Mouse (Mus musculus): ENCODE data around the gene Hdhd5. TPM values are rescaled to one million over a fixed set of nuclear protein-coding genes. Genes with fewer than 3 reads are reported as not detected.

The Hdhd5 gene
- polyA plus RNA-seq, 1 experiment: 10.5 TPM

GRCm38 (mm10) chr6:120463884-120464283 is 67.2 kb downstream of the Hdhd5 start:
- H3K27ac ChIP-seq (replicated peaks; ENCODE audit: low read depth, low read length): peak overlapping the region; percentile 46; the same call in 1 of the 2 replicates
- peak overlapping the region; percentile 68 for H3K4me3 ChIP-seq (ENCODE audit: insufficient read depth, low read depth, low read length)
- peaks cover 3% of the 10 kb centered on the region; the same call in 1 of the 2 replicates for H3K4me1 ChIP-seq (ENCODE audit: control insufficient read depth, insufficient read depth, insufficient read length, low read length)

DNA sequence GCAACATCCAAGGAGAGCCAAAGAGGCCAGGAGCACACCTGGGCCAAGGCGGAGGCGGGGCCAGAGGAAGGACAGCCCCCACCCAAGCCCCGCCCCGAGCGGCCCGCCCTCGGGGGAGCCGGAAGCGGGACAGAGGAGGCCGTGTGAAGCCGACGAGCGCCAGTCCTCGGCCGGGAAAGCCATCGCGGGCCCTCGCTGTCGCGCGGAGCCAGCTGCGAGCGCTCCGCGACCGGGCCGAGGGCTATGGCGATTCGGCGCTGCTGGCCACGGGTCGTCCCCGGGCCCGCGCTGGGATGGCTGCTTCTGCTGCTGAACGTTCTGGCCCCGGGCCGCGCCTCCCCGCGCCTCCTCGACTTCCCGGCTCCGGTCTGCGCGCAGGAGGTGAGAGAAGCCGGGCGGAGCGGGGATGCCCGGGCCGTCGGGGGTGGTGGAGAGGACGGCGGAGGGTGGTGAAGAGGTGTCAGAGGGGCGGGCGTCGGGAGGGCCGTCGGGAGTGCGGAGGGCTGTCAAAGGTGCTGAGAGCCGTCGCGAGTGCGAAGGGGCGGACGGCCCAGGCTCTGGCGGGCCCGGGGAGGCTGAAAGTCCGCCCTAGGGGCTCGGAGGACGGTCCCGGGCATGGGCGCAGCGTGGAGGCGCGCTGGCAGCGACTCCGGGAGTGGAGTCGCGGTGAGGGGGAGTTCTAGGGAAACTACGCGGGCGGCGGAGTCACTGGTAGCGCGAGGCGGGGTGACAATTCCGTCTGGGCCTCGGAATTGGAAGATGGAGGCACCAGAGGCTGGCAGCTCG is 67.8 kb downstream of the Hdhd5 start, which contains the start of gene Il17ra:
TSS of gene Il17ra (plus strand) at position 162 of the 786 bp plus-strand sequence.
- Histone ChIP-seq H3K27ac (replicated peaks; ENCODE audit: low read depth, low read length) (peak within 1 kb of the TSS; percentile 46; the same call in 1 of the 2 replicates), H3K4me1 (ENCODE audit: control insufficient read depth, insufficient read depth, insufficient read length, low read length) (peaks cover 3% of the 10 kb centered on the region; the same call in 1 of the 2 replicates), H3K4me3 (ENCODE audit: insufficient read depth, low read depth, low read length) (peak within 1 kb of the TSS; percentile 68)

DNA sequence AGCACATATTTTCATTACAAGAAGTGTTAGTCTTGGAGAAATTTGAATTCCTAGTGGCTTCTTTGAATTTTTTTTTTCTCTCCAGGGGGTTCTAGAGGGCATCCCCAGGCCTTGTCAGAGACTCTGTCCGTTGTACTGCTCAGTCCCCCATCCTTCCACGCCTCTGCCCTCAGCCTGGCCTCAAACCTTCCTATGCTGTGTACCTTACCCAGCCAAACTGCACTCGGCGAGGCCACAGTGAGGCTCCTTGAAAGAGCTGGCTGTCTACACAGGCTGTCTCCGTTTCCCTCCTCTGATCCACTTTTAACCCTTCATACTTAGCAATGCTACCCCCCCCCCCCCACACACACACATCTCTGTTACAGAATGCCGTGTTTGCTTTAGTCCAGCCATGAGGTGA is 68.9 kb downstream of the Hdhd5 start:
- Histone ChIP-seq H3K4me1 (ENCODE audit: control insufficient read depth, insufficient read depth, insufficient read length, low read length) (peaks cover 3% of the 10 kb centered on the region; the same call in 1 of the 2 replicates), H3K27ac (replicated peaks; ENCODE audit: low read depth, low read length) (no peak overlapping the region), H3K4me3 (ENCODE audit: insufficient read depth, low read depth, low read length) (no peak overlapping the region)

DNA sequence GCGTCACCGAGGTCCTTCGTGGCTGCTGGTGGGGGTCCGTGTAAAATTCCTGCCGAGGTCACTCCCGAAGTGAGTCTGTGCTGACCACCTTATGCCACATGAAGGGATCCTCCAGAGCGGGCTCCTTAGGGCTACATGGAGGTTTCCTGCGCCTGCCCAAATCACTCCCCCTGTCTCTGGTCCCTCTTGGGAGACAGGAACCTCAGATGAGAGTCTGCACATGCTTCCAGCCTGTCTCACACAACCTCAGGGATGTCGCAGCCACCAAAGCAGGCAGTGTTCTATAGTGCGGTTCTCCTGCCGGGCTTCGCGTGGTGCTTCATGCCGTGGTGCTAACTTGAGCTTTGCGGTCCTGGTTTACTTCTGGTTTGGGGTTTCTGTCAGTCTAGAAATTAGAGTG is 69.9 kb downstream of the Hdhd5 start:
- no peak overlapping the region for H3K27ac ChIP-seq (replicated peaks; ENCODE audit: low read depth, low read length)
- no peak overlapping the region for H3K4me3 ChIP-seq (ENCODE audit: insufficient read depth, low read depth, low read length)
- H3K4me1 ChIP-seq (ENCODE audit: control insufficient read depth, insufficient read depth, insufficient read length, low read length): peaks cover 3% of the 10 kb centered on the region; the same call in 1 of the 2 replicates

Other genes with a start within 250 kb of the Hdhd5 start
- gene D330020A13Rik, start 237.0 kb downstream of the Hdhd5 start, polyA plus RNA-seq (2012; ENCODE audit: insufficient read depth, insufficient read length, missing spikeins): not detected in 2 replicates
- gene B4galnt3, start 236.8 kb downstream of the Hdhd5 start, polyA plus RNA-seq (2012; ENCODE audit: insufficient read depth, insufficient read length, missing spikeins): not detected in 2 replicates
- gene Kdm5a, start 167.2 kb downstream of the Hdhd5 start, polyA plus RNA-seq (2012; ENCODE audit: insufficient read depth, insufficient read length, missing spikeins): 19.2 and 26.5 TPM in 2 replicates
- 3.6 TPM in 2 replicates for gene Ccdc77, start 166.9 kb downstream of the Hdhd5 start, polyA plus RNA-seq (2012; ENCODE audit: insufficient read depth, insufficient read length, missing spikeins)
- 2.0 and 2.2 TPM in 2 replicates for gene Il17ra, start 68.1 kb downstream of the Hdhd5 start, polyA plus RNA-seq (2012; ENCODE audit: insufficient read depth, insufficient read length, missing spikeins)
- not detected in 2 replicates for gene Tmem121b, start 37.5 kb downstream of the Hdhd5 start, polyA plus RNA-seq (2012; ENCODE audit: insufficient read depth, insufficient read length, missing spikeins)
- gene Cecr2, start 135.1 kb upstream of the Hdhd5 start, polyA plus RNA-seq (2012; ENCODE audit: insufficient read depth, insufficient read length, missing spikeins): 7.3 and 8.7 TPM in 2 replicates
- gene Slc25a18, start 242.3 kb upstream of the Hdhd5 start, polyA plus RNA-seq (2012; ENCODE audit: insufficient read depth, insufficient read length, missing spikeins): not detected in 2 replicates

All from brown adipose tissue, adult 24 weeks (tissue).